Mouse (Mus musculus) liver, adult 2 months (tissue): ENCODE measurements at regions not wholly inside any gene's neighbourhood (a gene's known extent, or its start where the extent isn't known, plus 50 kb on each side); places are given as distances from the start of the nearest gene placed in this dataset.

Experiments
- DNase-seq: peaks from one replicate; pipeline ENCODE4 v3.0.0-alpha.2; 2011; ENCODE audit warnings: low read depth, low spot score; ENCODE audit errors: extremely low read depth
- H3K27ac ChIP-seq: fragments of 200-500 bp; replicated peaks from 2 replicates; pipeline ENCODE4 v1.5.1; 2012; ENCODE audit warnings: low read depth, mild to moderate bottlenecking, control low read depth, inconsistent platforms, low read length; ENCODE audit not compliant: insufficient read depth
- H3K27me3 ChIP-seq: fragments of 200-500 bp; 2 replicates; pipeline ENCODE4 v1.6.1; 2012; ENCODE audit warnings: mild to moderate bottlenecking, moderate library complexity, low read length, inconsistent platforms; ENCODE audit not compliant: control insufficient read depth, insufficient read depth
- H3K36me3 ChIP-seq: fragments of 200-500 bp; 2 replicates; pipeline ENCODE4 v1.6.1; 2012; ENCODE audit warnings: low read length, inconsistent platforms; ENCODE audit not compliant: control insufficient read depth, insufficient read depth
- H3K4me1 ChIP-seq: fragments of 200-500 bp; 2 replicates; pipeline ENCODE4 v1.6.1; 2011; ENCODE audit warnings: low read length; ENCODE audit not compliant: control insufficient read depth, insufficient read depth
- H3K4me3 ChIP-seq: fragments of 200-500 bp; 2 replicates; pipeline ENCODE4 v1.5.1; 2011; ENCODE audit warnings: low read depth, mild to moderate bottlenecking, control low read depth, low read length, moderate library complexity; ENCODE audit not compliant: insufficient read depth
- H3K79me2 ChIP-seq: fragments of 200-500 bp; 2 replicates; pipeline ENCODE4 v1.6.1; 2012; ENCODE audit warnings: inconsistent platforms, mild to moderate bottlenecking, low read length, moderate library complexity; ENCODE audit not compliant: control insufficient read depth, insufficient read depth
- H3K9ac ChIP-seq: fragments of 200-500 bp; 2 replicates; pipeline ENCODE4 v1.6.1; 2012; ENCODE audit warnings: low read depth, mild to moderate bottlenecking, control low read depth, inconsistent platforms, low read length
- CTCF ChIP-seq: fragments of 200-500 bp; IDR thresholded peaks from 2 replicates; pipeline ENCODE4 v1.5.1; 2011; ENCODE audit warnings: low read depth, low read length, control low read depth
- POLR2A ChIP-seq: fragments of 200-500 bp; IDR thresholded peaks from 2 replicates; pipeline ENCODE4 v1.6.1; 2011; ENCODE audit warnings: low read length, control low read depth; ENCODE audit not compliant: insufficient read depth; ENCODE audit errors: extremely low read depth
- WGBS: fragments of 180-500 bp; shearing (Covaris S2); methylation state at CpG from one replicate; pipeline ENCODE4 v1.1.7; 2018; 5-methylcytosine and 5-hydroxymethylcytosine counted together

- Histone ChIP-seq H3K27me3 (no peaks in the 10 kb centered on the region), H3K4me3 (no peak overlapping the region), H3K9ac (no peak overlapping the region), H3K27ac (no peak overlapping the region), H3K79me2 (no peaks in the 10 kb centered on the region), H3K4me1 (no peaks in the 10 kb centered on the region), H3K36me3 (no peaks in the 10 kb centered on the region)
- DNase-seq = no peak
- 72% methylated on average over 1 of the region's 1 CpGs for WGBS
- TF ChIP-seq CTCF = no peak
- no peak for TF ChIP-seq POLR2A
Measured at GRCm38 (mm10) chr12:47383225-47383624, 564.5 kb upstream of the Nova1 start.

- 40% methylated on average over 2 of the region's 2 CpGs for WGBS
- Histone ChIP-seq H3K36me3 (no peaks in the 10 kb centered on the region), H3K27me3 (no peaks in the 10 kb centered on the region), H3K27ac (no peak overlapping the region), H3K4me3 (no peak overlapping the region), H3K79me2 (no peaks in the 10 kb centered on the region), H3K4me1 (no peaks in the 10 kb centered on the region), H3K9ac (no peak overlapping the region)
- TF ChIP-seq POLR2A = no peak
- TF ChIP-seq CTCF = no peak
- DNase-seq = no peak
Measured at GRCm38 (mm10) chr12:47353269-47353668, 534.5 kb upstream of the Nova1 start.

GRCm38 (mm10) chr12:47351229-47351628 lies 532.5 kb upstream of the Nova1 start:
- 88% methylated on average over 1 of the region's 1 CpGs for WGBS
- no peak overlapping the region for H3K27ac ChIP-seq
- H3K9ac ChIP-seq = no peak overlapping the region
- H3K36me3 ChIP-seq = no peaks in the 10 kb centered on the region
- H3K79me2 ChIP-seq = no peaks in the 10 kb centered on the region
- no peak overlapping the region for H3K4me3 ChIP-seq
- no peaks in the 10 kb centered on the region for H3K4me1 ChIP-seq
- DNase-seq = no peak
- H3K27me3 ChIP-seq = no peaks in the 10 kb centered on the region
- no peak for TF ChIP-seq POLR2A
- no peak for TF ChIP-seq CTCF

- TF ChIP-seq POLR2A (no peak), CTCF (no peak)
- no peak for DNase-seq
- Histone ChIP-seq H3K36me3 (no peaks in the 10 kb centered on the region), H3K79me2 (no peaks in the 10 kb centered on the region), H3K4me1 (no peaks in the 10 kb centered on the region), H3K9ac (no peak overlapping the region), H3K27me3 (no peaks in the 10 kb centered on the region), H3K4me3 (no peak overlapping the region), H3K27ac (no peak overlapping the region)
- WGBS = 28% methylated on average over 2 of the region's 2 CpGs
Measured at GRCm38 (mm10) chr12:47313413-47313812, 494.7 kb upstream of the Nova1 start.

- DNase-seq = no peak
- H3K36me3 ChIP-seq = no peaks in the 10 kb centered on the region
- 74% methylated on average over 3 of the region's 3 CpGs for WGBS
- no peak overlapping the region for H3K4me3 ChIP-seq
- H3K4me1 ChIP-seq = no peaks in the 10 kb centered on the region
- no peaks in the 10 kb centered on the region for H3K27me3 ChIP-seq
- H3K27ac ChIP-seq = no peak overlapping the region
- TF ChIP-seq CTCF = no peak
- TF ChIP-seq POLR2A = no peak
- no peaks in the 10 kb centered on the region for H3K79me2 ChIP-seq
- no peak overlapping the region for H3K9ac ChIP-seq
Measured at GRCm38 (mm10) chr12:47275904-47276303, 457.2 kb upstream of the Nova1 start.

GRCm38 (mm10) chr12:47272309-47272708 lies 453.6 kb upstream of the Nova1 start:
- Histone ChIP-seq H3K9ac (no peak overlapping the region), H3K27me3 (no peaks in the 10 kb centered on the region), H3K36me3 (no peaks in the 10 kb centered on the region), H3K27ac (no peak overlapping the region), H3K4me3 (no peak overlapping the region), H3K79me2 (no peaks in the 10 kb centered on the region), H3K4me1 (no peaks in the 10 kb centered on the region)
- TF ChIP-seq CTCF (no peak), POLR2A (no peak)
- WGBS = 64% methylated on average over 2 of the region's 2 CpGs
- no peak for DNase-seq
